Mouse (Mus musculus): Measurements from ENCODE around the gene Fstl5.
"Not testable (repeated sequence)": the region's sequence is repeated elsewhere in the genome, so short reads cannot be mapped to it uniquely, and the experiment has no call there.

Gene Fstl5

GRCm38 (mm10) chr3:76074060-76074707 lies at the start of gene Fstl5:
TSS of gene Fstl5 (plus strand) at chr3:76074270.
- DNase-seq (ENCODE audit: low spot score in 2 of 2), result peak in 1 of 2 experiments; percentile 11

DNA sequence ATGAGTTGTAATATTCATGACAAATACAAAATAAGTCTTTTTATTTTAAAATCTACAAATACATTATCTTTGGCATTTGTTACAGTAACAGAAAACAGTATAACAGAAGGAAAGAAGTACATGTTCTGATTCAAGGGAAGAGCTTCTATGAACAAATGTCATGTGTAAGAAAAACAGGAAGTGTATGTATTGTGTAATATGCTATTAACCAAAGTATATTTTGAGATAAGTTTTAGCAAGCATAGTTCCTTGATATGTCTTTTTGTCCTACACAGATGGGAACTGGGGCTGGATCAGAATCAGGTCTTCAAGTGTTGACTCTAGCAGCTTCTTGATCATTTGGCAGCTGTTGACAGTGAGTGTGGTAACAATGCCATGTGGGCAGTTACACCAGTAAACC lies 48.5 kb upstream of the Fstl5 start:
- DNase-seq (ENCODE audit: low spot score in 2 of 2), result no peak

- DNase-seq (ENCODE audit: low spot score in 2 of 2), result no peak
These were observed 22.9 kb upstream of the Fstl5 start for GRCm38 (mm10) chr3:76051124-76051523.

DNA sequence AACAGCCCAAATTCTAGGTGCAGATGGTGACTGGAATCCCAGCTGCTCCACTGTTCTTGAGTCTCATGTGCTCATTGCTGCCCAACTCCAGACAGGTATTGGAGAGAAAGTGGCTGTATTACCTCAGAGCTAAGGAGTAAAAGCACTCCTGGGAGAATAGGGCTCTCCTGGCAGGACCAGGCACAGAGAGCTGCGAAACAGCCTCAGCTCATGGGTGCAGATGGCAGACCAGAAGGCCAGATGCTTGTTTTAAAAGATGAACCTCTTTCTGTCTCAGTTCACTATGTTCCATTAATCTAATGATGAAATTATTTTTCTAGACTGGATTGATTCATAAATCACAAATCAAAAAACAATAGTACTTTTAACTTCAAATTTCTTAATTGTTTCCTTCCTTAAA lies 12.1 kb upstream of the Fstl5 start:
- DNase-seq (ENCODE audit: low spot score in 2 of 2), result no peak

- no peak for DNase-seq (ENCODE audit: low spot score in 2 of 2)
These were observed 6.2 kb upstream of the Fstl5 start for GRCm38 (mm10) chr3:76067920-76068319.

DNA sequence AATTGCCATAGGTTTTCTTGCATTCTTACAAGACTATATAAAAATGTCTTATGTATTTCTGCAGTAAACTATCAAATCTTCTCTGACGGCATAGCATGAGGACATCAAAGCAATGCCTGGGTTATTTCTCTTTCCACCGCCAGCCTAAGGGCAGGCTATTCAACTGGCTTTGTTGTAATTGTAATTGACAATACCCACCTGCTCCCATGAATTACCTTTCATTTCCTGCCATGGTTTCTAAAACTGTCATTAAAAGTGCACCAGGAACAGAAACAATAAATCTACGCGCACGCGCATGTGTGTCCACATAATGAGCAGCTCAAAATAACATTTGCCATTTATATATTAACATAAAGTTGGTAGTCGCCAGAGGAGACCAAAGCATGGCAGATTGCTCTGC lies 1.2 kb upstream of the Fstl5 start:
- DNase-seq (ENCODE audit: low spot score in 2 of 2), result no peak

DNA sequence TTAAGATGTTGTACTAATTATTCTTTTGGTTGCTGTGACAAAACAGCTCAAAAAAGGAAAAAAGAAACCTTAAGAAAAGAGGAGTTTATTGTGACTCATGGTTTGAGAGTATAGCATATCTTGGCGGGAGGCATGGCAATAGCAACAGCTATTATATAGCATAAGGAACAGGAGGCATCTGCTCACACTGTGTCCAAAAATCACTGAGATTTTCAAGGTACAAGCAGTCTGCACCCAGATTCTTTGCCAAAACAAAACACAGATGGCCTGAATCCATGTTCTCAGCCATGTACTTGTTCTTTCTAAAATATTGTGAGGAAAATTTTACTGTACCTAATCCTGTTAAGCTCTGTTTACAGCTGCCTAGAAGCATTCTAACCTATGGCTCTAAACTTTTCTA lies 66.4 kb downstream of the Fstl5 start:
- no peak for DNase-seq (ENCODE audit: low spot score in 2 of 2)

GRCm38 (mm10) chr3:76147846-76148245 lies 73.8 kb downstream of the Fstl5 start:
- DNase-seq (ENCODE audit: low spot score in 2 of 2), result no peak

DNA sequence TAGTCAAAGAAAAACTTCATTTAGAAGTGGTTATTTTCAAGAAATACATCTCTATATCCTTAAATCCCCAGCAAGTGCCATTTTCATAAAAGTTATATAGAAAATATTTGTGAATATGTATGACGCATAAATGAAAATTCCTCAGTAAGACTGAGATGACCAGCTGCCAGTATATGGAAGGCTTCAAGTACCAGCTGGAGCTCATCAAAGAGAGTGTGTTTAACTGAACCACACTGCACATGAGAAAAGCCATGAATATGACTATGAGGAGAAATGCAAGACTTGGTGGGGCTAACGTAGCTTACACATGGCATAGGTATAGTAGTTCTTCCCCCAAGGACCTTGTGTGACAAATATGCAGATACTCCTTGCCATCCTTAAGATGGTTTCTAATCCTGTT lies 164.8 kb downstream of the Fstl5 start:
- DNase-seq (ENCODE audit: low spot score in 2 of 2), result no peak

- DNase-seq (ENCODE audit: low spot score in 2 of 2), result no peak
These were observed 177.3 kb downstream of the Fstl5 start for GRCm38 (mm10) chr3:76251385-76251784.

GRCm38 (mm10) chr3:76292993-76293392 lies 218.9 kb downstream of the Fstl5 start:
- no peak for DNase-seq (ENCODE audit: low spot score in 2 of 2)

GRCm38 (mm10) chr3:76294394-76294793 lies 220.3 kb downstream of the Fstl5 start:
- DNase-seq (ENCODE audit: low spot score in 2 of 2), result no peak

GRCm38 (mm10) chr3:76301026-76301773 lies 227.1 kb downstream of the Fstl5 start:
- no peak for DNase-seq (ENCODE audit: low spot score in 2 of 2)

DNA sequence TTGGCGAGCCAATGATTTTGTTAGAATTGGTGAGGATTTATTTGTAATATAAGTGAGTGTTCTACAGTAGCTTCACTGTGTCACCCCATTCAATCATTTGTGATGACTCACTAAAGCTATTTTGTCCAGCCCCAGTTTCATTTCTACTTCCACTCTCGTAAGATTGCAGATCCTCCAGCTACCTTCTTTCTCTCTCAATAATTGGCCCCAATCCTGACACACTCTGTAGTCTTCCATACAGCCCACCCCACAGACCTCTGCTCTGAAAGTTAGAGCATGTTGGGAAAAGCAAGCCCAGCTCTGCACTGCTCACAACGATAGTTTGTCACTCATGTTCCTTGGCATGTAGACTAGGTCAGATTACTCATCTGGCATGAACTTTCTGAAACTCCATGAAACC lies 242.9 kb downstream of the Fstl5 start:
- no peak for DNase-seq (ENCODE audit: low spot score in 2 of 2)

GRCm38 (mm10) chr3:76319531-76319930 lies 245.5 kb downstream of the Fstl5 start:
- DNase-seq (ENCODE audit: low spot score in 2 of 2), result no peak

- DNase-seq (ENCODE audit: low spot score in 2 of 2), result no peak
These were observed 248.4 kb downstream of the Fstl5 start for GRCm38 (mm10) chr3:76322431-76322830.

GRCm38 (mm10) chr3:76336922-76337321 lies 262.9 kb downstream of the Fstl5 start:
- no peak for DNase-seq (ENCODE audit: low spot score in 2 of 2)

DNA sequence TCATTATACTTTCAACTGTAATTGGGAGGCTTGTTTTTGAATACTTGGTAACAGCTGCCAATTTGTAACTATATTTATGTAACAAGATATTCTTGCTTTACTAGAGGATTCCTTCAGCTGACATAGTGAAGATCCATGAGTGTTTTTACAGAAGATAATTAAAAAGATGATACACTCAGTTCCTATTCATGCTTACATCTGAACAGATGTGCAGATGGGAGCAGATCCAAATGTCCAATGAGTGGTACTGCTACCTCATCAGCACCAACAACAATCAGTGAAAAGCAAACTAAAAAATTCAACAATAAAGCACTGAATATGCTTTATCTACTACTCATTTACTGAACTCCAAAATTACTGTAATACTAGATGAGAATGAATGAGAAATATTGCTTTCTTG lies 292.9 kb downstream of the Fstl5 start:
- no peak for DNase-seq (ENCODE audit: low spot score in 2 of 2)

GRCm38 (mm10) chr3:76369910-76370309 lies 295.8 kb downstream of the Fstl5 start:
- no peak for DNase-seq (ENCODE audit: low spot score in 2 of 2)

GRCm38 (mm10) chr3:76428775-76429372 lies 354.8 kb downstream of the Fstl5 start:
- no peak for DNase-seq (ENCODE audit: low spot score in 2 of 2)

DNA sequence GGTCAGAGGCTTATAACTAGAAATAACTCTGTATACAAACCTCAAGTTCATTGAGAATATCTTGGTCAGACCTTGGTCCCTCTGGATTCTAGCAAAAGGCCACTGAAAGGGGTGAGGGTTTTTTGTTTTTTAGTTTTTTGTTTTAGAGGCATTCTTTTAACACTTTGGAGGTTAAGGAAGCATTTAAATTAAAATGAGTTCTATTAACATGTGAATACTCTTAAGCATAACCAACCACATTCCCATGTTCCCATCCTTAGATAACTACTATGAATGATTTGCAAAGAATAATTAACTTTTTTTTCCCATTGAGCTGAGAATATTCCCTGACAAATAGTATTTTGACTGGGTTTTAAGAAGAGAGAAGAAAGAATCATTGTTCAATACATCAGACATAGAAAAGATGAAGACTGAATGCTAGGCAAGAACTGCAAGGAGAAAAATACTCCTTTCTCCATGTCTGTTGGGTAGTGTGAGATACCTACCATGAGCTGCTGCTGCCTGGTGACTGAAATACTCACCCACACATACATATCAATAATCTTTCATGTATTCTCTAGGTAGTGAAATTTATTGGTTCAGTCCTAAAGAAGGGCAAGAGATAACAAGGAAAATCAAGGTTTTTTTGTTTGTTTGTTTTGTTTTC lies 393.3 kb downstream of the Fstl5 start:
- DNase-seq (ENCODE audit: low spot score in 2 of 2), result no peak

GRCm38 (mm10) chr3:76468147-76468546 lies 394.1 kb downstream of the Fstl5 start:
- no peak for DNase-seq (ENCODE audit: low spot score in 2 of 2)

GRCm38 (mm10) chr3:76507891-76508290 lies 433.8 kb downstream of the Fstl5 start:
- not testable (repeated sequence) for DNase-seq (ENCODE audit: low spot score in 2 of 2)

Measured in spleen, postnatal 14 days (tissue).